In genomic region chr9:116137645-116138044, GRCm38 (mm10) we compare ENCODE assay signal across 13 mouse cellular contexts.
"Had no signal": no experiment of that assay in that cellular context is flagged by ENCODE, and none has a peak within 500 bp of the region (broad histone marks: within the 10 kb centered on the region; RNA-seq: fewer than 3 reads in every experiment).

No protein-coding gene starts in this region.

- H3K4me3 ChIP-seq: liver, embryonic 15.5 days; midbrain, embryonic 15.5 days; neural tube, embryonic 13.5 days; stomach, embryonic 15.5 days had no signal

- H3K27ac ChIP-seq: liver, embryonic 15.5 days; midbrain, embryonic 15.5 days; stomach, embryonic 15.5 days had no signal

- DNase-seq: kidney, adult 18-20 months; kidney, postnatal 36 days; left cerebral cortex, postnatal 4 days; lung, adult 2 months; lung, postnatal 4 days; right cerebral cortex, postnatal 14 days; thymus, adult 2 months; thymus, postnatal 25 days had no signal

- ATAC-seq: lung, postnatal 0 days; midbrain, embryonic 15.5 days had no signal
